Mouse (Mus musculus) myocyte (in vitro differentiated cells): ENCODE data around the gene Dnajc15. TPM values are rescaled to one million over a fixed set of nuclear protein-coding genes. Genes with fewer than 3 reads are reported as not detected.

Source experiments
- H3K27me3 ChIP-seq: one replicate; pipeline ENCODE4 v1.6.1; 2011; ENCODE audit not compliant: control insufficient read depth, insufficient read depth, insufficient read length
- H3K36me3 ChIP-seq: one replicate; pipeline ENCODE4 v1.6.1; 2011; ENCODE audit not compliant: control insufficient read depth, insufficient read depth
- H3K4me2 ChIP-seq: one replicate; pipeline ENCODE4 v1.6.1; 2011; ENCODE audit warnings: low read depth, control low read depth
- H3K4me3 ChIP-seq: one replicate; pipeline ENCODE4 v1.5.1; 2011; ENCODE audit warnings: mild to moderate bottlenecking, control low read depth, moderate library complexity
- H3K79me2 ChIP-seq: one replicate; pipeline ENCODE4 v1.6.1; 2011; ENCODE audit not compliant: control insufficient read depth, insufficient read depth
- H3ac ChIP-seq: one replicate; pipeline ENCODE4 v1.6.1; 2011; ENCODE audit not compliant: control insufficient read depth, insufficient read length
- CEBPB ChIP-seq: IDR thresholded peaks from 2 replicates; pipeline ENCODE4 v1.6.1; 2011; ENCODE audit warnings: mild to moderate bottlenecking, moderate library complexity; ENCODE audit not compliant: poor library complexity, insufficient read depth, severe bottlenecking
- E2F4 ChIP-seq: IDR thresholded peaks from one replicate; pipeline ENCODE4 v1.6.1; 2011; ENCODE audit warnings: mild to moderate bottlenecking, control low read depth, moderate library complexity; ENCODE audit not compliant: insufficient read depth
- MAX ChIP-seq: IDR thresholded peaks from one replicate; pipeline ENCODE4 v1.6.1; 2011; ENCODE audit warnings: low read depth, mild to moderate bottlenecking, control low read depth
- MYOD1 ChIP-seq, 3 experiments: IDR thresholded peaks; one replicate each; pipeline ENCODE4 v1.6.1; 2011; ENCODE audit warnings: control low read depth in 2 of 3, low read depth in 2 of 3, mild to moderate bottlenecking in 2 of 3, moderate library complexity in 1 of 3; ENCODE audit not compliant: insufficient read length in 2 of 3, control insufficient read depth in 1 of 3
- MYOG ChIP-seq, 3 experiments: IDR thresholded peaks; one replicate each; pipeline ENCODE4 v1.6.1; 2011; ENCODE audit warnings: control low read depth in 2 of 3, low read depth in 2 of 3, mild to moderate bottlenecking in 2 of 3; ENCODE audit not compliant: insufficient read length in 2 of 3, control insufficient read depth in 1 of 3, insufficient read depth in 1 of 3
- POLR2A ChIP-seq: IDR thresholded peaks from one replicate; pipeline ENCODE4 v1.6.1; 2011; ENCODE audit warnings: low read depth, mild to moderate bottlenecking, control low read depth, moderate library complexity; ENCODE audit not compliant: insufficient read length
- POLR2AphosphoS2 ChIP-seq: IDR thresholded peaks from one replicate; pipeline ENCODE4 v1.6.1; 2011; ENCODE audit warnings: low read depth, control low read depth; ENCODE audit not compliant: insufficient read length
- REST ChIP-seq: IDR thresholded peaks from one replicate; pipeline ENCODE4 v1.6.1; 2011; ENCODE audit warnings: mild to moderate bottlenecking, control low read depth, moderate library complexity; ENCODE audit not compliant: insufficient read depth, insufficient read length
- SRF ChIP-seq: IDR thresholded peaks from one replicate; pipeline ENCODE4 v1.6.1; 2011; ENCODE audit warnings: low read depth; ENCODE audit not compliant: control insufficient read depth, insufficient read length
- TCF12 ChIP-seq: IDR thresholded peaks from one replicate; pipeline ENCODE4 v1.6.1; 2011; ENCODE audit warnings: mild to moderate bottlenecking, control low read depth; ENCODE audit not compliant: poor library complexity, insufficient read depth, severe bottlenecking
- TCF3 ChIP-seq: IDR thresholded peaks from one replicate; pipeline ENCODE4 v1.6.1; 2011; ENCODE audit warnings: low read depth, control low read depth; ENCODE audit not compliant: insufficient read length
- USF1 ChIP-seq: IDR thresholded peaks from one replicate; pipeline ENCODE4 v1.6.1; 2011; ENCODE audit warnings: low read depth, mild to moderate bottlenecking, control low read depth, moderate library complexity
- polyA plus RNA-seq: library from polyadenylated mRNA; unstranded; fragments of >200 nt; fragmentation: generic; extraction: Trizol; gene quantifications from one replicate; pipeline ENCODE4 v1.2.1, GENCODE M21; 2012; ENCODE audit warnings: missing spikeins

Gene Dnajc15
- polyA plus RNA-seq, 1 experiment = 74.7 TPM

GRCm38 (mm10) chr14:77848349-77848748 lies 26.6 kb downstream of the Dnajc15 start:
- Histone ChIP-seq H3K36me3 (peaks cover 8% of the 10 kb centered on the region), H3K79me2 (no peaks in the 10 kb centered on the region), H3ac (no peak overlapping the region), H3K4me3 (no peak overlapping the region), H3K27me3 (no peaks in the 10 kb centered on the region), H3K4me2 (no peak overlapping the region)
- TF ChIP-seq MYOD1 (IDR thresholded peaks at IDR 0.05; ENCODE audit: control insufficient read depth in 1 of 3, insufficient read length in 2 of 3, low read depth in 2 of 3) (no peak), REST (no peak), TCF12 (no peak), SRF (no peak), POLR2AphosphoS2 (no peak), MYOG (IDR thresholded peaks at IDR 0.05; ENCODE audit: control insufficient read depth in 1 of 3, insufficient read depth in 1 of 3, insufficient read length in 2 of 3, low read depth in 2 of 3) (no peak), TCF3 (no peak), USF1 (no peak), POLR2A (no peak), MAX (no peak), E2F4 (no peak), CEBPB (no peak)

- Histone ChIP-seq H3ac (no peak overlapping the region), H3K27me3 (no peaks in the 10 kb centered on the region), H3K36me3 (no peaks in the 10 kb centered on the region), H3K4me2 (no peak overlapping the region), H3K79me2 (no peaks in the 10 kb centered on the region), H3K4me3 (no peak overlapping the region)
- TF ChIP-seq TCF12 (no peak), POLR2A (no peak), USF1 (no peak), MAX (no peak), SRF (no peak)
These were observed 28.7 kb downstream of the Dnajc15 start for GRCm38 (mm10) chr14:77846206-77846605.

GRCm38 (mm10) chr14:77845479-77845878 lies 29.4 kb downstream of the Dnajc15 start:
- TF ChIP-seq TCF12 (no peak), TCF3 (no peak), POLR2A (no peak), E2F4 (no peak), POLR2AphosphoS2 (no peak), MAX (no peak), MYOD1 (IDR thresholded peaks at IDR 0.05; ENCODE audit: control insufficient read depth in 1 of 3, insufficient read length in 2 of 3, low read depth in 2 of 3) (no peak), CEBPB (no peak), SRF (no peak), USF1 (no peak), MYOG (IDR thresholded peaks at IDR 0.05; ENCODE audit: control insufficient read depth in 1 of 3, insufficient read depth in 1 of 3, insufficient read length in 2 of 3, low read depth in 2 of 3) (no peak), REST (no peak)
- no peaks in the 10 kb centered on the region for H3K79me2 ChIP-seq
- H3K4me2 ChIP-seq = no peak overlapping the region
- H3K27me3 ChIP-seq = no peaks in the 10 kb centered on the region
- H3ac ChIP-seq = no peak overlapping the region
- no peaks in the 10 kb centered on the region for H3K36me3 ChIP-seq
- no peak overlapping the region for H3K4me3 ChIP-seq

- no peaks in the 10 kb centered on the region for H3K36me3 ChIP-seq
- TF ChIP-seq TCF12 (no peak), POLR2A (no peak), SRF (no peak), TCF3 (no peak), POLR2AphosphoS2 (no peak), MAX (no peak), USF1 (no peak), MYOD1 (IDR thresholded peaks at IDR 0.05; ENCODE audit: control insufficient read depth in 1 of 3, insufficient read length in 2 of 3, low read depth in 2 of 3) (no peak), E2F4 (no peak), REST (no peak), CEBPB (no peak)
- no peak overlapping the region for H3K4me2 ChIP-seq
- H3ac ChIP-seq = no peak overlapping the region
- no peaks in the 10 kb centered on the region for H3K27me3 ChIP-seq
- no peak overlapping the region for H3K4me3 ChIP-seq
- no peaks in the 10 kb centered on the region for H3K79me2 ChIP-seq
These were observed 34.4 kb downstream of the Dnajc15 start for GRCm38 (mm10) chr14:77840574-77840973.

GRCm38 (mm10) chr14:77840078-77840477 lies 34.8 kb downstream of the Dnajc15 start:
- H3K4me2 ChIP-seq = no peak overlapping the region
- H3K36me3 ChIP-seq = no peaks in the 10 kb centered on the region
- H3K27me3 ChIP-seq = no peaks in the 10 kb centered on the region
- H3K4me3 ChIP-seq = no peak overlapping the region
- TF ChIP-seq SRF (no peak), MYOD1 (IDR thresholded peaks at IDR 0.05; ENCODE audit: control insufficient read depth in 1 of 3, insufficient read length in 2 of 3, low read depth in 2 of 3) (no peak), TCF12 (no peak), REST (no peak)
- H3ac ChIP-seq = no peak overlapping the region
- no peaks in the 10 kb centered on the region for H3K79me2 ChIP-seq
